Mouse (Mus musculus) c-Kit-positive CD71-positive TER-119-positive erythroid progenitor cells, embryonic 14.5 days (primary cell): Measurements from ENCODE around the gene Nsg1.

Experiments used
- DNase-seq: peaks from one replicate; pipeline ENCODE4 v3.0.0-alpha.2; 2013; ENCODE audit warnings: low spot score

The Nsg1 gene

DNA sequence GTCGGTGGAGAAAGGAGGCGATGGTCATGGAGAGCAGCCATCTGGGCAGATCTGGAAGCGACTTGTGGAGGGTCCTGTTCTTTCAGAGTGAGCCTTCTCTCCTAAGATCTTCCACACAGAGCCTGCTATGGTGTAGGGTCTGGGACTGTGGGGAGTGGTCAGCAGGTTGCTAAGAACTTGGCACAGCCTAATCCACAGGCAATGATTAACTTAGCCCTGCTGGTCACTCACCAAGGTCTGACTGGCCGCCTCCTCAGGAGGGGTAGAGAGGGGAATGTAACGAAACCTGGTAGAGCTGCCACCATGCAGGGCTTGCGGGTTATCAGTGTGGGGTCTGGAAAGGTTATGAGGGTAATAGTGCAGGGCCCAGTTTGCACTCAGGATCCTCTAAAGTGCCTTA, 18.8 kb downstream of the Nsg1 start:
- no peak for DNase-seq

DNA sequence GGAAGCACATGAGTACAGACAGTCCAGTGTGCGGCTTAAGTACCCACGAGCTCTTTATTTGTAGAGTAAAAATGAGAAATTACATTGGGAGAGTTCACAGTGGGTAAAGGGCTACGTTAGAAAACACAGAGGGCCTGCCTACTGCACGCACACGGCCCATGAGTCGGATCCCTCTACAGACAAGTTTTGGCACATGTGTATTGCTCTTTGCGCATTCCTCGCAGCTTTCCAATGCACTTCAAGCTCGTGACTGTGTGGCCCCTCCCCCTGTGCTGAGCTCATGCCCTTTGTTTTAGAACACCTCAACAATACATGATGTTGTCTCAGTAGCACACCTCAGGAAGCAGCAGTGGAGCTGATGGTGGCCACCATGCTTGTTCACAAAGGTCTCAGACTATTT, 22.5 kb downstream of the Nsg1 start:
- DNase-seq = no peak

DNA sequence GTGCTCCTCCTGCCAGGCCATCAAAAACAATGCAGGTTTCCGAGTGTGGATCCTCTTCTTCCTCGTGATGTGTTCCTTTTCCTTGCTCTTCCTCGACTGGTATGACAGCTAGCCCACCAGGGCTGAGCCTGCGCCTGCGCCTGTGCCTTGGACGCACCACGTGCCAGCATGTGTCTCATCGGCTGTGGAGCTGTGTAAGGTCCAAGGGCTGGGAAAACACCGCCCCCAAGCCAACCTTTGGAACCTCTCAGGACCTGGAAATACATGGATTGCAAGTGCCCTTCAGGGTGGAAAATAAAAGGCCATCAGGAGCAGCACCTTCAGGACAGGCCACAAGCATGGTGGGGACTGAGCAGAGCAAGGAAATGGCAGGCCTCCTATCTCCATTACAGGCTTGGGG, 23.5 kb downstream of the Nsg1 start:
- no peak for DNase-seq

DNA sequence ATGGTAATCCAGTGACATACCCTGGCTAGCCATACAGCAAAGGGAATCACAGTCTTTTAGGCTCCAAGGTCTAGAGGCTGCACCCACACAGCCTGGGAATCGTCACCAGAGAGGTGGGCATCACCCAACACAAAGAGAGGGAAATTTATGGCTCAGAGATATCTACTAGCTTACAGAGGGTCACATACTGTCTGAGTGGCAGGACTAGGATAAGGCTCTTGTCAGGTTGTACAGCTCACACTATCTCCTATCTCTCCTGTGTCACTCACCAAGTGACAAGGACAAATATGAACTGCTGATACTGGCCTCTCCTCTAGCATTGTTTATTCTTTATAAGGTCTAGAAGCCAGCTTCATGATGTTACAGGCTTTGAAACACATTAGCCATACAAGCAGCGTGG, 30.4 kb downstream of the Nsg1 start:
- DNase-seq = no peak

DNA sequence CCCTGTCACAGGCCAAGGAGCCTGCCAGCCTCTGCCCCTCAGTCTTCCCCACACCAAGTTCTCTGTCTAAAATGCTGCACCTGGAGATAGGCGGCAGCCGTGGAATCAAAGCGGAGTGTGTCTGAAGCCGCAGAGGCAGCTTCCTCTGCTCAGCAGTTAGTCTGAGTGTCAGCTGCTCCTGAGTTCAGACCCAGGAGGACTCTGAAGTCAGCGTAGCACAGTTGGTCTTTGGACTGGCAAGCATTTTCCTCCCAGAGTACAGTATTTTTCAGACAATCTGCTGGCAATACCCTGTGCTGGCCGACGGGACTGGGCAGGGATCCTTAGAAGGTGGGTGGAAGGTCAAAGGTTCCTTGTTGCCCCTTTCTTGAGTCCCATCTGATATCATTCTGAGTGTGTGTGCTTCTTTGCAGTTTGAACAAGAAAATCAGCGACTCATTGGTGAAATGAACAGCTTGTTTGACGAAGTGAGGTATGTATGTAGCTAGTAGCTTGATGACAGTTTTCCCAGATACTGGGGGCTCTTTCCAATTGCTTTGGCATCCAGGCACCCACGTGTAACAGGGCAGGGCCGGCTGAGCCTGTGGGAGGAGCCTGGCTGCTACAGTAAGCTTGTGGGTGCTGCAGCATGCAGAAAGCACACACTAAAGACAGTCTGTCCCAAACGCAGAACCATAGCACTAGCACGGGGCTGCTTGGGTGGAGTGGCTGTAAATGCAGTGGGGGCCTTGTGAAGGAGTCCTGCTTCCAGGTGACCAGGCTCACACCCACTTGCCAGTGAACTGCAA, 33.0 kb downstream of the Nsg1 start:
- DNase-seq = no peak

DNA sequence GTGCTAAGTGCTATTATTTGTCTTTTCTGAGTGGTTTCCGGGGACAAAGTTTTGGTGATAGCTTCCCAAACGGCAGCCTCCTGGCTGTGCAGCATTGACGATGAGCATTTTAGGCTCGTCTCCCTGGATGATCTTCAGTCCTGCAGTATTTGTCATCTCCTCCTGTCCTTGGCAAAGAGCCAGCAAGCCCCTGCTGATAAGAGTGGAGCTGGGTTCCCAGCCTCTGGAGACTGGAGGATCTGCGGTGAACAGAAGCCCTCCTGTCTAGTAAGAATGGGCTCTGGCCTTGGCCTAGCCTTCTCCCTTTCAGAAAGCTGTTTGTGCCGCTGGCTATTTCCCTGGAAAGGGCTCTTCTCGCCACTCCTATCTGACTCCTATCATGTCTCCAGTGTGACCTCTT, 38.0 kb downstream of the Nsg1 start:
- no peak for DNase-seq

DNA sequence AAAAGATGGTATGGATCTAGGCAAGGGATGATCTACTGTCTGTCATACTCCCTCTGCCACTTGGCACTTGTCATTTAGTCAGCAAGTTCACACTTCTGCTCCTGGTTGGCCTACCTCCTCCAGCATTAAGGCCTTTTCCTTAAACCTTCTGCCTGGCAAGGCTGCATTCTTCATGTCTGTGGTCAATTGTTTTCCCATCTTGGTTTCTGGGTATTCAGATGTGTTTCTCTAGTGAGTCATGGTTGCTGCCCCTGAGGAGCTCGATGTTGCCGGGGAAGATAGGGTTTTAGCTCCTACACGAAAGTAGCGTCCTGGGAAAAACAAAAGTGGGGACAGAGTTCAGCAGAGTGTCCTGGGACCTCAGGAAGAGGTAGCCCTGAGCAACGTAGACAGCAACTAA, 40.4 kb downstream of the Nsg1 start:
- no peak for DNase-seq

DNA sequence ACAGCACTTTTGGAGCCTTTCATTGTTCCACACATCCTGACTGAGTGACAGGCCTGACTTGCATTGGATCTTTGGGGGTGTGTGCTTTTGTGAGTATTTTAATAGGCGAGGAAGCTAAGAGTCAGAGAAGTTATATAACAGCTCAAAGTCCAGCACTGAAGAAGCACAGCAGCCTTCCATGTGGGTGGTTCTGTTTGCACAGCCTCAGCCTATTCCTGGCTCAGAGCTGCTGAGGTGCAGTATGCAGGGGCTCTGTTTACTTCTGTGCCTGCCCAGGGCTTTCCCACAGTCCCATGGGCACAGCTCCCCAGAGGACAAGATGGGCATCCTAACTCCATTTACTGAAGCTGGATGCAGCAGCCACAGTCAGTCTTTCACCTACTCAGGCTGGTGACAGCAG, 42.7 kb downstream of the Nsg1 start:
- DNase-seq = no peak

DNA sequence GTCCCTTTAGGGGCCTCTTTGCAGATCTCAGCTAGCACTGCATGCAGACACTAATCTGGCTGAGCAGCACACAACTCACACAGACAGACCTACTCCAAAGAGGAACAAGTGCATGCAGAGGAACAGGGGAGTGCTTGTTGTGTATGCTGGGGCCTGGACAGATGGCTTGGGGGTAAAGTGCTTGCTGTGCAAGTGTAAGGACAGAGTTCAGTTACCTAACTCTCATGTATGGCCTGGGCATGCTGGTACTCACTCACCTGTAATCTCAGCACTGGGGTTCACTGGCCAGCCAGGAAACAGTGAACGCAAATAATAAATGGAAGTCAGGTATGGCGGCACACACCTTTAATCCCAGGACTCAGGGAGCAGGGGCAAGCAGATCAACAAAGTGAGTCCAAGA, 45.2 kb downstream of the Nsg1 start:
- no peak for DNase-seq

DNA sequence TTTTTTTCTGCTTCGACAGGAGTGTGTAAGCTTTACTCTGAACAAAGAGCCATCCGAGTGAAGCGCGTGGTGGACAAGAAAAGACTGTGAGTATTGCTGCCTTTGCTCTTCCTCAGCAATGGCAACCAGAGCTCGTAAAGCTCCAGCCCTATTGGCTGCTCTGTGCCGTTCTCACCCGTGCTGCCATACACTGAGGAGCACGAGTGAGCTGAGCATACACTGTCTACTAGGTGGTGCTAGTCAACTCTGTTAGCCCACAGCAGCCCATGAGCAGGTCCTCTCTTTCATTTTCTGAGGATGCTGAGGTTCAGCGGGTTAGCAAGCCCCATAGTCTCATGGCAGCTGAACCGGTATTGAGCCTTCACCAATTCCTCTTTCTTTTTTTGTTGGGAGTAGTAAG, 52.9 kb downstream of the Nsg1 start:
- no peak for DNase-seq

DNA sequence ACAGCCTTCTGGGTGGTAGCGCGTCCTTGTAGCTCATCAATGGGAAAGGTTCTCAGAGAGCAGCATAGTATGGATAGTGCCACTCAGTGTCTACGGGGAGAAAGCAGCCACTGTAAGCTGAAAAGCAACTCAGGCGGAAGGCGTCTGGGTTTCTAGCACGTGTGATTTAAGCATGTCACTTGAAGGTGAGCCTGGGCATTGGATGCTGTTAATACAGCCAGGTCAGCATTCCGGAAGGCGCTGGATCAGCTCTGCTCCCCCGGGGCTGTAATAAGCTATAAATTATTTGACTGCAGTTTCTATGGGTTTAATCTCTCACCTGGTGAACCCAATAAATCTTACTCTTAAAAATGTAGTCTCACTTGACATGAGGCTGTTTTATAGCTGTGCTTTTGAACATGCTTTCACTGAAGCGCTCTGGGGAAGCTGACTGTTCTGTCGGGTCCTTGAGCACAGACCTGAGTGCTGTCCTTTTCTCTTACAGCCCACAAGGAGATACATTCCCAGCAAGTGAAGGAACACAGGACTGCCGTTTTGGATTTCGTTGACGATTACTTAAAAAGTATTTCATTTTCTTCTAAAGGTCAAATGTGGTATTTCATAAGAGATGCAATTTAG, 53.5 kb downstream of the Nsg1 start:
- no peak for DNase-seq

DNA sequence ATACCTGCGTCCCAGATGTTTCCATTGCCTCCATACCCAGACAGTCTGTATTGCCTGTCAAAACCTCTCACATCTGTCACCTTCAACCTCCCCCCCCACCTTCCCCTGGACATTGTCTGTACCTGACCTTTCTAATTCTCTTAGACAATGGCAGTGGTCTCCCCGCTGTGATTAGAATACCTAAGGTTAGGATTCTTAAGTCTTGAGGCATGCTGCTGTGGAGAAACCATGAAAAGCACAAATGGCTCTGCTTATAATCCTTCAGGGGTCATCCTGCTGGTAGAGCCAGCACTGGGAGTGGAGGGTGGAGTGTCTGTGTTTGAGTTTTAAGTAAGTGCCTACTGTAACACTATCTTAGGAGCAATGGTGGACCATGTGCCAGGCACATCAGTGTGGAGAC, 56.8 kb downstream of the Nsg1 start:
- no peak for DNase-seq

DNA sequence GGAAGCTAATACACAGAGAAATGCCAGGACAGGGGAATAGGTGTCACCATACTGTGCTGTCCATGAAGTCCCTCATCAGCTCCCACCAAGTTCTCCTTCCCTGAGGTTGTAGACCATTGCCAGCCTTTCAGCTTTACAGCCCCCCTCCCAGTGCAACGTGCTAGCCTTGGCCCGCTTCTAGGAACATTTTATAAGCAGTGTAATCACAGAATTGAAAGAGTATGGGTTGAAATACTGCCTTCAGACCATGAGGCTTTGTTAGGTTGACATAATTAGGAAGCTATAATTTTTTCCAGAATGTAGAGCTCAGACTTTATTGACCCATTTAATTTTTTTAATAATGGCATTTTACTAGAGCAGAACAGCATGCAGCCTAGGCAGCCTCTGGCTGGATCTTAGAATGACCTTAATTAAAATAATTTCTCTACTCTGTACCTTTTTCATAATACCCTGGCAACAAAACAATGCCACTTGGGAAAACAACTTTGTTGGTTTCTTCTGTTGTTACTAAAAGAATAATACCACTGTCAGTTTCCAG, 60.5 kb downstream of the Nsg1 start:
- no peak for DNase-seq

DNA sequence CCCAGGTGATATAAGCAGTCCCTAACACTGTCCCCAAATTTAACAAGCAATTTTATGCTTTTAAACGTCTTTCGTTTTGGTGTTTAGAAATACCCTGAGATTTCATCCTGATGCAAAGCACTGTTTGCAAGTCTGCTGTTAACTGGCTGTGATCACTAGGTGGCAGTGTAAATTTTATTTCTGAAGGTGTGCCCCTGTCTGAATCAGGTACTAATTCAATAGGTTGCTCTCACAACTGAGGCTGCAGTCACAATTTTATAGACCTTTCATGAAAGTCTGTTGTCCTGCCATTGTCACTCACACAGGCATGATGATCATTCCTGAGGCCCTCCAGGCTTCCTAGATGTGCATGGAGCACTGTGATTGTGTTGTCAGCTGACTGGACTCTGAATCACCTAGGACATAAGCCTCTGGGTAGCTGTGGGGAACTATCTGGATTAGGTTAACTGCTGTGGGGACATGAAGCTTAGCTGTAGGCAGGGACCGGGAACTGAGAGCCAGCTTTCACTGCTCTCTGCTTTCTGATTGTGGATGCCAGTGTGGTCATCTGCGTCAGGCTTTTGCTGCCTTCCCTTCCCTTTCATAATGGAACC, 62.1 kb downstream of the Nsg1 start:
- DNase-seq = no peak

DNA sequence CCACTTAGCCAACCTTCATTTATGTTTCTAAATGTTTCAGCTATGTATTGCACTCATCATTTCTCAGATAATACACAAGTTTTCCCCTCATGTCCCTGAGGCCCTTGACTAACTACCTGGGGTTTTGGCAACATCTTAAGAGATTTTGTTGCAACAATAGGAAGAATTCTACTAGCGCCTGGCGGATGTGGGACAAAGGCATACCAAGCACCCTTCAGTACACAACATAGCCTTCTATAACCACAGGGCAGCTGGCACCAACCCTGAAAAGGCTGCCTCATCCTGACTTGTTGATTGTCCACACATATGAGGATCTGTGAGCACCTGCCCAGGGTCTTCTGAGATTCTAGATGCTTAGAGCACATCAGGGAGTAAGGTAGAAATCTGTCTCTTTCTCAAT, 65.4 kb downstream of the Nsg1 start:
- no peak for DNase-seq

DNA sequence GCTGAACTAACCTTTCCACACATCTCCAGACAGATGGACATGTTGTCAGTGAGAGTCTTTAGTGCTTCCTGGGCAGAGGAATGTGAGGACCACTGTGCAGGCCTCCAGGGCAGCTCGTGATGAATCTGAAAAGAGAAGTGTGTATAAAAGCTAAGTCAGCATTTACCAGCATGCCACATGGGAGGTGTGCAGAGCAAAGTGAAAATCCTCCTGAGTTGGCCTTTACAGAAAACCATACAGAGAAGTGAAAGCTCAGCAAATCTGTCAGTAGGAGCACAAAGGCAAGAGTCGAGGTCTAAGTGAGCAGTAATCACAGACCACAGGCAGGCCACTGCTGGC, 67.8 kb downstream of the Nsg1 start:
- no peak for DNase-seq

DNA sequence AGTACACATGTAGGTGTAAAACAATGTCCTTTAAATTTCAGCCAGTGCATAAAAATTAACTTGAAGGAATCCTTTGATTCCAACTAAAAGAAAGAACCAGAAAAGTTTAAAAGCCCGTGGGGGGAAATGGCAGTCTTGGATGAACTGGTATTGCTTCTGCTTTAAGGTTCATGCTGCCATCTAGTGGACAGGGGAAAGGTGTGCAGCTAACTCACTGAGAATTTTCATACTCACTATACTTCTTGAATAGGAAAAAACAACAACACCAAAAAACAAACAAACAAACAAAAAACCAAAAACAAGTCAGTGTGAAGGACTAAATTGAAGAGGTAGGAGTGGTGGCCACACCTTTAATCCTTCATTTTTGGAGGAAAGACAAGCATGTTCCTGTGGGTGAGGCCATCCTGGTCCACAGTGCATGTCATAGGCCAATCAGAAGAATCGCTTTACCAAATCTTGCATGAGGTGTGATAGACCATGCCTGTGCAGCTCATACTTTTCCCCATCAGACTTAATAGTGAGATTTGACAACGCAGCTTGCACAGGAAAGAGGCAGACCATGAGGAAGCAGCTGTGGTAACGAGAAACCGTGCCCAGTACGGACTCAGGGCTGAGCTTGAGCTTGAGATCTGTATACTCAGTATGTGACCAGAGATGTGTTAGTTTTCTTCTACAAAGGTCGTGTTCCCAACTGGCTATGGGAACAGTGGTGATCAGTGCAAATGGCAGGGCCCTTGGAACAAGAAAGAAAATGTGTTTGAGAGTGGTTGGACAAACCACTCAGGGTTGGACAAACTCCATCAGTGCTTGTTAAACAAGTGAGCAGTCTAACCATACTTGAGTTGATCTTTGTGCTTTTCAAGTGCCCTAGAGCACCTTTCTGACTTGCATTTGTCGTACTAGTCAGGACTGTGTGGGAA, 68.4 kb downstream of the Nsg1 start:
- DNase-seq = peak; percentile 39

DNA sequence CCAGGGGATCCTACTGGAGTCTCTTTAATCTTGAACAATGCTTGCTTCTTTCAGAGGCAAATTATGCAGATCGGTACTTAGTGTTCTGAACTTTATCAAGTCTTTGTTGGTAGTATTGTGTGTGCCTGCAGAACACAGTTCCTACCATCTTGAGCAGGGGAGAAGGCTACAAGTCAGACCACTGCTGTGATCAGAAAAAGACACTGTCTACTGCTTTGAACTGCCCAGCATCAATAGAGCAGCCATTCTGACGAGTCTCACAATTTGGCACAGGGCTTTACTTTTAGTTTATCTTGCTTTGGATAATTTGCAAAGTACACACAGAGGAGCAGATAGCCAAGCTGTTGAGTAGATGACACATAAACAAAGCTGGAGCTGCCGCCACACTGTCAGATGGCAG, 69.1 kb downstream of the Nsg1 start:
- no peak for DNase-seq

DNA sequence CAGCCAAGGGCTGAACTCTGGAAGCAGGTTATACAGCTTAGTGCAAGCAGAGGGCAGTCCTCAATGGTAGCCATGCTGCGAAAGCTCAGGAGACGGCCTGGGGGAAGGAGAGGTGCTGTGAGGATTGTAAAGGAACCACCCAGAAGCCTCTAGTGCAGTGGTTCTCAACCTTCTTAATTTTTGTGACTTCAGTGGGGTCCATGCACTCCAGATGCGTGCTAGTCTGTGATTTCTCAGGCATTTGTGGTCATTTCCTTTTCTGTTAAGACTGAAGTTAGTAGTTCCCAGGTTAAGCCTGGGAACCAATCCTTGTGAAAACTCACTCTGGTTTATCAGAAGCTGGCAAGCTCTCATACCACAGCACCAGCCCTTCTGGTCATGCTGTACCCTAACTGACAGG, 69.6 kb downstream of the Nsg1 start:
- no peak for DNase-seq
